Mouse (Mus musculus) left cerebral cortex, postnatal 10 days (tissue): ENCODE results near the gene Vmn2r45. TPM values are rescaled to one million over a fixed set of nuclear protein-coding genes. Genes with fewer than 3 reads are reported as not detected.
"Not testable (repeated sequence)": the region's sequence is repeated elsewhere in the genome, so short reads cannot be mapped to it uniquely, and the experiment has no call there.

Experiments
- DNase-seq, 2 experiments: peaks; one replicate each; pipeline ENCODE4 v3.0.0; 2021 to 2022; ENCODE audit warnings: low spot score in 2 of 2, mixed read lengths in 1 of 2; ENCODE audit errors: extremely low spot score in 1 of 2
- intact Hi-C: fragments of 180-260 bp; cut with DNase I; formaldehyde crosslinking; loops from one replicate; pipeline ENCODE4 v1.15.1; 2025
- total RNA-seq, 2 experiments: library from RNA; stranded (reverse); gene quantifications; 2 replicates each; pipeline ENCODE4 v1.2.3; 2021

Vmn2r45 gene
- not detected for total RNA-seq

DNA sequence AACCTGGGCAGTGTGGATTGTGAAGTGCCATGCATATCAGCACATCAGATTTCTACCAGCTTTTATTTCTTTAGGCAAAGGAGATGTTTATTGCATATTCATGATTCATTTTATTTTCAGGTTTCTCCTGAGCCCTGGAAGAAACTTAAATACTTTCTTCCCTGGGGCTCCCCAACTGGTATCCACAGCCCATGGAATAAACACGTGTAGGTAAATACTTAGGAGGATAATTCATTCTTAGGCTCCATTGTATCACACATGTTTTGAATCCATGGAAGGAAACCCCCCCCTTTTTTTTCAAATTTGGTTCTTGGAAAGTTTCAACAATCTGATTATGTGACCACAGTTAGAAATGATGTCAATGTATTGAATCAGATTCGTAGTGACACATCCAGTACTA is at the start of gene Vmn2r45:
Vmn2r45 (minus strand) TSS at position 101 of the 400 bp plus-strand sequence.
- DNase-seq, intact Hi-C loops: not testable (repeated sequence)

Other genes with a start within 250 kb of the Vmn2r45 start
- not detected for gene Vmn2r43, start 228.5 kb downstream of the Vmn2r45 start, total RNA-seq
- not detected for gene Vmn2r44, start 105.7 kb downstream of the Vmn2r45 start, total RNA-seq